Mouse (Mus musculus) liver, embryonic 14.5 days (tissue): ENCODE measurements around the gene Acoxl. TPM values are rescaled to one million over a fixed set of nuclear protein-coding genes. Genes with fewer than 3 reads are reported as not detected.
A peak's percentile ranks its signal among the peaks of the same experiment; 100 is the strongest.

Source experiments
- ATAC-seq: fragments of 200-750 bp; cut with Nextera tagmentation; 2 replicates; pipeline ENCODE4 v1.8.0; 2017; ENCODE audit warnings: moderate number of reproducible peaks, mild to moderate bottlenecking, moderate library complexity; ENCODE audit not compliant: insufficient read depth
- DNase-seq, 3 experiments: peaks; one replicate each; pipeline ENCODE4 v3.0.0-alpha.2; 2012 to 2013; ENCODE audit warnings: low read depth in 3 of 3, low spot score in 3 of 3
- H3K27ac ChIP-seq: fragments of 300-500 bp; sonication (generic); 2 replicates; pipeline ENCODE4 v1.5.1; 2014; ENCODE audit warnings: moderate library complexity, mild to moderate bottlenecking, control low read depth, inconsistent platforms
- H3K27me3 ChIP-seq: fragments of 300-500 bp; sonication (generic); 2 replicates; pipeline ENCODE4 v1.6.1; 2014; ENCODE audit warnings: mild to moderate bottlenecking, low read length, moderate library complexity; ENCODE audit not compliant: control insufficient read depth, insufficient read depth
- H3K36me3 ChIP-seq: fragments of 300-500 bp; sonication (generic); replicated peaks from 2 replicates; pipeline ENCODE4 v1.6.1; 2014; ENCODE audit warnings: low read depth; ENCODE audit not compliant: control insufficient read depth, insufficient read depth
- H3K4me1 ChIP-seq, 2 experiments: fragments of 200-500 bp in 1 of 2; fragments of 300-500 bp in 1 of 2; sonication (generic) in 1 of 2; replicated peaks; 2 replicates each; pipeline ENCODE4 v1.6.1; 2012 to 2014; ENCODE audit warnings: antibody characterized with exemption in 1 of 2, inconsistent platforms in 1 of 2, low read length in 1 of 2; ENCODE audit not compliant: control insufficient read depth in 2 of 2, insufficient read depth in 2 of 2
- H3K4me2 ChIP-seq: fragments of 300-500 bp; sonication (generic); 2 replicates; pipeline ENCODE4 v1.6.1; 2014; ENCODE audit warnings: low read depth, mild to moderate bottlenecking, control low read depth, moderate library complexity
- H3K4me3 ChIP-seq, 2 experiments: fragments of 200-500 bp in 1 of 2; fragments of 300-500 bp in 1 of 2; sonication (generic) in 1 of 2; 2 replicates each; pipeline ENCODE4 v1.5.1; 2012 to 2014; ENCODE audit warnings: low read depth in 2 of 2, low read length in 2 of 2, mild to moderate bottlenecking in 2 of 2, control low read depth in 1 of 2, inconsistent platforms in 1 of 2, moderate library complexity in 1 of 2; ENCODE audit not compliant: insufficient read depth in 1 of 2
- H3K9ac ChIP-seq: fragments of 300-500 bp; sonication (generic); replicated peaks from 2 replicates; pipeline ENCODE4 v1.6.1; 2014; ENCODE audit warnings: mild to moderate bottlenecking, control low read depth, moderate library complexity
- H3K9me3 ChIP-seq: fragments of 300-500 bp; sonication (generic); 2 replicates; pipeline ENCODE4 v1.6.1; 2016; ENCODE audit warnings: low read length, mixed read lengths; ENCODE audit not compliant: control insufficient read depth
- CTCF ChIP-seq: IDR thresholded peaks from 2 replicates; pipeline ENCODE4 v1.5.1; 2016; ENCODE audit warnings: antibody characterized with exemption, low read depth, control low read depth
- EP300 ChIP-seq: IDR thresholded peaks from 2 replicates; pipeline ENCODE4 v1.6.1; 2016; ENCODE audit warnings: antibody characterized with exemption, low read depth
- WGBS: fragments of 180-500 bp; shearing (Covaris S2); extraction: QIAGEN DNeasy Blood & Tissue Kit; methylation state at CpG from one replicate; pipeline ENCODE4 v1.1.7; 2014; ENCODE audit not compliant: insufficient replicate concordance; 5-methylcytosine and 5-hydroxymethylcytosine counted together
- polyA plus RNA-seq, 2 experiments: library from polyadenylated mRNA; depleted of rRNA in 1 of 2; stranded (reverse) in 1 of 2; unstranded in 1 of 2; fragments of >200 nt; fragmentation: Nextera tagmentation in 1 of 2; extraction: Ambion mirVana in 1 of 2; gene quantifications; 2 replicates each; pipeline versions ENCODE4 v1.2.1 to v1.2.3; 2012 to 2014

Gene Acoxl
- polyA plus RNA-seq, 2 experiments, result not detected

DNA sequence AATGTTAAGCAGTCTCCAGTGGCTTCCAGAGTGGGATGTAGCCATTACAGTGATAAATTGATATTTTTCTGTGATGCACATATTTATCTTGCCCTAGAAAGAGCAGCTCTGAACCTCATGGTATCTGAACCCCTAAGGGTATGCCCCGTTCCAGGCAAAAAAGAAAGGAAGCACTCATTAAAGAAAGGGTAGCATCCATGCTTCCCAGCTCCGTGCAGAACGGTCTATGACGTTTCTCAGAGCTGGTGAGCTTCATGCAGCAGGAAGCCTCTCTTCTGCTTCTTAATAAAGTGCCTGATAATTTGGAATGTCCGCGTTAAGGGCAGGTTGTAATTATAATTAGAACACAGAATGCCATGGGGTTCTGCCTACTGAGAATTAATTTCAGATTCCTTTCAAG, 240.6 kb downstream of the Acoxl start:
- no peak overlapping the region for H3K4me2 ChIP-seq
- no peaks in the 10 kb centered on the region for H3K36me3 ChIP-seq
- DNase-seq (no peak), ATAC-seq (no peak)
- TF ChIP-seq EP300, result no peak
- no peak for TF ChIP-seq CTCF
- no peak overlapping the region for H3K27ac ChIP-seq
- H3K9me3 ChIP-seq, result no peaks in the 10 kb centered on the region
- no peak overlapping the region for H3K9ac ChIP-seq
- H3K4me1 ChIP-seq, result peaks cover 0 to 5% of the 10 kb centered on the region in 2 experiments; a peak in 2 of 4 replicates
- H3K4me3 ChIP-seq, result no peak overlapping the region
- WGBS, result 65% methylated on average over 6 of the region's 6 CpGs
- H3K27me3 ChIP-seq, result no peaks in the 10 kb centered on the region

DNA sequence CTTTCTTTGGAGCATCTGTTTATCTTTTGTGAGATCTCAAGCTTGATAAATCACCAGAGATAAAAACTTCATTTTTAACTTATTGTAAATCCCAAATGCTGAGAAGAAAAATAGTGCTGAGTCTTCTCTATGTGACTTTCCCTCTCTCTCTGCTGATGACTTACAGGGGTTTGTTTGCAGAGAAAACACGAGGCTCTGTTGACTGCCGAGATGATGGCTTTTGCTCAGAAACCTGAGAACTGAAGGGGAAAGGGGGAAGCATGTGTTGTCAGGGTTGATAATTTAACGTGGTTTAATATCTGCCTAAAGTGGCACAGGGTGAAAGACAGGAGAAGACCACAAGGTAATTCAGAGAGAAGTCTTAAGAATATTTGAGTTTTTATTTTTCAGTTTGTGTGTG, 245.2 kb downstream of the Acoxl start:
- ATAC-seq, result no peak
- TF ChIP-seq EP300, result no peak
- TF ChIP-seq CTCF, result no peak
- H3K27ac ChIP-seq, result no peak overlapping the region
- H3K4me2 ChIP-seq, result no peak overlapping the region
- H3K36me3 ChIP-seq, result no peaks in the 10 kb centered on the region
- H3K9ac ChIP-seq, result no peak overlapping the region
- DNase-seq, result no peak
- H3K27me3 ChIP-seq, result no peaks in the 10 kb centered on the region
- WGBS, result 5% methylated on average over 3 of the region's 3 CpGs
- H3K4me1 ChIP-seq, result peaks cover 0 to 19% of the 10 kb centered on the region in 2 experiments; a peak in 2 of 4 replicates
- H3K4me3 ChIP-seq, result no peak overlapping the region
- no peaks in the 10 kb centered on the region for H3K9me3 ChIP-seq

DNA sequence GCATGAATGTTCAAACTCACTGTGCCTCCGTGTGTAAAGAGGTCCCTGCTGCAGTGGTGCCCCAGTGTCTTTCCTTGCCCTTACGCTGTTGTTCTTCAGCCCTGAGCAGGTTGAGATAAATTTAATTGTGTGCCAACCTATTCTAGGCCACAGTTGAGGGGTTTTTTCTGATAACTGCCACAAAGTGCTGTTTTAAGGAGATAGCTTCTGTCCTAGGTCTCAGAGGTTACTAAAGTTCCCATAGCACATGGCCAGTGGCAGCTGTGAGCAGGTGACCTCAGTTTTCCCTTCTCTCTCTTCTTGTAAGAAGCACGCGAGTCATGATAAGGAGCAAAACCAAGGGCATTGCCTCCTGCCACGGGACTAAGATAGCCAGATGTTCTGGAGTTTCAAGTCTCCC, 245.9 kb downstream of the Acoxl start:
- Histone ChIP-seq H3K36me3 (no peaks in the 10 kb centered on the region), H3K9me3 (no peaks in the 10 kb centered on the region), H3K9ac (no peak overlapping the region), H3K4me3 (no peak overlapping the region), H3K4me2 (no peak overlapping the region), H3K27me3 (no peaks in the 10 kb centered on the region), H3K27ac (no peak overlapping the region), H3K4me1 (peaks cover 0 to 19% of the 10 kb centered on the region in 2 experiments; a peak in 2 of 4 replicates)
- 16% methylated on average over 5 of the region's 5 CpGs for WGBS
- ATAC-seq (peak; percentile 82), DNase-seq (peak; percentile 30 to 40 (median 35))
- no peak for TF ChIP-seq CTCF
- TF ChIP-seq EP300, result peak; percentile 79

- ATAC-seq (0 out of 2 replicates have a peak, but pooled peaks have one; percentile 13), DNase-seq (no peak)
- WGBS, result 41% methylated on average over 1 of the region's 1 CpGs
- TF ChIP-seq CTCF (no peak), EP300 (no peak; the same call in 1 of the 2 replicates)
- Histone ChIP-seq H3K9ac (no peak overlapping the region), H3K4me2 (no peak overlapping the region), H3K4me1 (peaks cover 0 to 19% of the 10 kb centered on the region in 2 experiments; a peak in 2 of 4 replicates), H3K9me3 (no peaks in the 10 kb centered on the region), H3K27ac (no peak overlapping the region), H3K27me3 (no peaks in the 10 kb centered on the region), H3K36me3 (no peaks in the 10 kb centered on the region), H3K4me3 (no peak overlapping the region)
These were observed 246.8 kb downstream of the Acoxl start for GRCm38 (mm10) chr2:128085481-128085880.

- H3K4me2 ChIP-seq, result no peak overlapping the region
- H3K4me3 ChIP-seq, result no peak overlapping the region
- H3K36me3 ChIP-seq, result no peaks in the 10 kb centered on the region
- H3K27ac ChIP-seq, result no peak overlapping the region
- H3K9me3 ChIP-seq, result no peaks in the 10 kb centered on the region
- TF ChIP-seq CTCF, result no peak
- no peak for TF ChIP-seq EP300
- H3K4me1 ChIP-seq, result peaks cover 0 to 19% of the 10 kb centered on the region in 2 experiments; a peak in 2 of 4 replicates
- no peak overlapping the region for H3K9ac ChIP-seq
- WGBS, result 42% methylated on average over 14 of the region's 14 CpGs
- H3K27me3 ChIP-seq, result no peaks in the 10 kb centered on the region
- DNase-seq (no peak), ATAC-seq (no peak)
These were observed 247.7 kb downstream of the Acoxl start for GRCm38 (mm10) chr2:128086301-128086886.
